Mouse (Mus musculus) neural tube, embryonic 11.5 days (tissue): ENCODE data around the gene Tubgcp4. TPM values are rescaled to one million over a fixed set of nuclear protein-coding genes. Genes with fewer than 3 reads are reported as not detected.

Experiments
- ATAC-seq: fragments of 200-750 bp; cut with Nextera tagmentation; 2 replicates; pipeline ENCODE4 v1.8.0; 2017; ENCODE audit warnings: moderate number of reproducible peaks, mild to moderate bottlenecking, moderate TSS enrichment, moderate library complexity; ENCODE audit not compliant: insufficient read depth, low FRiP score, low TSS enrichment
- DNase-seq: peaks from one replicate; pipeline ENCODE4 v3.0.0-alpha.2; 2015; ENCODE audit warnings: low spot score
- H3K27ac ChIP-seq: fragments of 300-500 bp; sonication (generic); 2 replicates; pipeline ENCODE4 v1.5.1; 2014; ENCODE audit warnings: low read depth, mild to moderate bottlenecking, low read length
- H3K27me3 ChIP-seq: fragments of 300-500 bp; sonication (generic); 2 replicates; pipeline ENCODE4 v1.6.1; 2014; ENCODE audit warnings: mild to moderate bottlenecking, low read length, mixed read lengths; ENCODE audit not compliant: control insufficient read depth, insufficient read depth
- H3K36me3 ChIP-seq: fragments of 300-500 bp; sonication (generic); 2 replicates; pipeline ENCODE4 v1.6.1; 2014; ENCODE audit warnings: mild to moderate bottlenecking, low read length, moderate library complexity, mixed read lengths; ENCODE audit not compliant: control insufficient read depth, insufficient read depth
- H3K4me1 ChIP-seq: fragments of 300-500 bp; sonication (generic); 2 replicates; pipeline ENCODE4 v1.6.1; 2014; ENCODE audit warnings: low read length, mixed read lengths; ENCODE audit not compliant: control insufficient read depth, insufficient read depth
- H3K4me2 ChIP-seq: fragments of 300-500 bp; sonication (generic); 2 replicates; pipeline ENCODE4 v1.6.1; 2014; ENCODE audit warnings: low read depth, mild to moderate bottlenecking, moderate library complexity
- H3K4me3 ChIP-seq: fragments of 300-500 bp; sonication (generic); 2 replicates; pipeline ENCODE4 v1.5.1; 2014; ENCODE audit warnings: low read depth, low read length
- H3K9ac ChIP-seq: fragments of 300-500 bp; sonication (generic); 2 replicates; pipeline ENCODE4 v1.6.1; 2014; ENCODE audit warnings: mild to moderate bottlenecking, low read length
- H3K9me3 ChIP-seq: fragments of 300-500 bp; sonication (generic); 2 replicates; pipeline ENCODE4 v1.6.1; 2016; ENCODE audit warnings: low read length; ENCODE audit not compliant: control insufficient read depth
- WGBS: fragments of 180-500 bp; shearing (Covaris S2); extraction: QIAGEN DNeasy Blood & Tissue Kit; methylation state at CpG from one replicate; pipeline ENCODE4 v1.1.7; 2014; 5-methylcytosine and 5-hydroxymethylcytosine counted together
- polyA plus RNA-seq: library from polyadenylated mRNA; unstranded; fragments of >200 nt; fragmentation: Nextera tagmentation; extraction: Ambion mirVana; gene quantifications from 2 replicates; pipeline ENCODE4 v1.2.1, GENCODE M21; 2014

Gene Tubgcp4
- polyA plus RNA-seq, 1 experiment from 2014 or later = 59.2 TPM

- H3K9ac ChIP-seq = no peak overlapping the region
- peaks cover 11% of the 10 kb centered on the region for H3K36me3 ChIP-seq
- H3K4me1 ChIP-seq = no peaks in the 10 kb centered on the region
- no peak overlapping the region for H3K4me3 ChIP-seq
- H3K9me3 ChIP-seq = no peaks in the 10 kb centered on the region
- WGBS = 88% methylated on average over 5 of the region's 5 CpGs
- no peak overlapping the region for H3K4me2 ChIP-seq
- DNase-seq = no peak
- ATAC-seq = no peak
- no peak overlapping the region for H3K27ac ChIP-seq
- H3K27me3 ChIP-seq = no peaks in the 10 kb centered on the region
Observed at GRCm38 (mm10) chr2:121183431-121183830, 13.0 kb downstream of the Tubgcp4 start.

- no peak for ATAC-seq
- Histone ChIP-seq H3K9ac (no peak overlapping the region), H3K4me1 (no peaks in the 10 kb centered on the region), H3K4me3 (no peak overlapping the region), H3K27ac (no peak overlapping the region), H3K4me2 (no peak overlapping the region), H3K36me3 (peaks cover 8% of the 10 kb centered on the region), H3K27me3 (no peaks in the 10 kb centered on the region), H3K9me3 (no peaks in the 10 kb centered on the region)
- DNase-seq = no peak
- 94% methylated on average over 7 of the region's 7 CpGs for WGBS
Observed at GRCm38 (mm10) chr2:121184142-121184541, 13.7 kb downstream of the Tubgcp4 start.

- Histone ChIP-seq H3K4me1 (no peaks in the 10 kb centered on the region), H3K9me3 (no peaks in the 10 kb centered on the region), H3K4me2 (no peak overlapping the region), H3K4me3 (no peak overlapping the region), H3K9ac (no peak overlapping the region), H3K27ac (no peak overlapping the region), H3K36me3 (peaks cover 17% of the 10 kb centered on the region), H3K27me3 (no peaks in the 10 kb centered on the region)
- 76% methylated on average over 1 of the region's 1 CpGs for WGBS
- no peak for ATAC-seq
- DNase-seq = no peak
Observed at GRCm38 (mm10) chr2:121188530-121188929, 18.1 kb downstream of the Tubgcp4 start.

- 96% methylated on average over 9 of the region's 9 CpGs for WGBS
Observed at GRCm38 (mm10) chr2:121195466-121195865, 25.0 kb downstream of the Tubgcp4 start.

GRCm38 (mm10) chr2:121204276-121204675 is 33.8 kb downstream of the Tubgcp4 start:
- WGBS = 95% methylated on average over 17 of the region's 17 CpGs
- peaks cover 32% of the 10 kb centered on the region for H3K36me3 ChIP-seq
- DNase-seq = no peak

More at GRCm38 (mm10) chr2:121195466-121195865, 25.0 kb downstream of the Tubgcp4 start:
- Histone ChIP-seq H3K9me3 (no peaks in the 10 kb centered on the region), H3K4me3 (no peak overlapping the region), H3K36me3 (peaks cover 28% of the 10 kb centered on the region), H3K27me3 (no peaks in the 10 kb centered on the region), H3K4me1 (no peaks in the 10 kb centered on the region), H3K9ac (no peak overlapping the region), H3K27ac (no peak overlapping the region), H3K4me2 (no peak overlapping the region)
- DNase-seq (no peak), ATAC-seq (no peak)

GRCm38 (mm10) chr2:121206541-121206940 is 36.1 kb downstream of the Tubgcp4 start:
- no peaks in the 10 kb centered on the region for H3K4me1 ChIP-seq
- no peak overlapping the region for H3K9ac ChIP-seq
- H3K36me3 ChIP-seq = peaks cover 35% of the 10 kb centered on the region
- H3K4me2 ChIP-seq = no peak overlapping the region
- ATAC-seq (no peak), DNase-seq (no peak)
- H3K9me3 ChIP-seq = no peaks in the 10 kb centered on the region
- no peak overlapping the region for H3K4me3 ChIP-seq
- H3K27me3 ChIP-seq = no peaks in the 10 kb centered on the region
- 91% methylated on average over 3 of the region's 3 CpGs for WGBS
- H3K27ac ChIP-seq = no peak overlapping the region

More at GRCm38 (mm10) chr2:121204276-121204675, 33.8 kb downstream of the Tubgcp4 start:
- Histone ChIP-seq H3K4me3 (no peak overlapping the region), H3K27ac (no peak overlapping the region), H3K27me3 (no peaks in the 10 kb centered on the region), H3K4me1 (no peaks in the 10 kb centered on the region), H3K9ac (no peak overlapping the region), H3K9me3 (no peaks in the 10 kb centered on the region), H3K4me2 (no peak overlapping the region)
- ATAC-seq = no peak

- Histone ChIP-seq H3K4me2 (no peak overlapping the region), H3K27ac (no peak overlapping the region), H3K27me3 (no peaks in the 10 kb centered on the region), H3K9me3 (no peaks in the 10 kb centered on the region), H3K4me3 (no peak overlapping the region), H3K36me3 (peaks cover 17% of the 10 kb centered on the region), H3K4me1 (no peaks in the 10 kb centered on the region), H3K9ac (no peak overlapping the region)
- DNase-seq = no peak
- 97% methylated on average over 3 of the region's 3 CpGs for WGBS
- ATAC-seq = no peak
Observed at GRCm38 (mm10) chr2:121214491-121214890, 44.0 kb downstream of the Tubgcp4 start.

GRCm38 (mm10) chr2:121219177-121219576 is 48.7 kb downstream of the Tubgcp4 start:
- no peak for ATAC-seq
- Histone ChIP-seq H3K36me3 (peaks cover 16% of the 10 kb centered on the region), H3K4me3 (no peak overlapping the region), H3K9me3 (no peaks in the 10 kb centered on the region), H3K27ac (no peak overlapping the region), H3K27me3 (no peaks in the 10 kb centered on the region), H3K4me2 (no peak overlapping the region), H3K4me1 (no peaks in the 10 kb centered on the region), H3K9ac (no peak overlapping the region)
- no peak for DNase-seq

GRCm38 (mm10) chr2:121219994-121220393 is 49.5 kb downstream of the Tubgcp4 start:
- no peak for ATAC-seq
- Histone ChIP-seq H3K4me3 (no peak overlapping the region), H3K9me3 (no peaks in the 10 kb centered on the region), H3K4me2 (no peak overlapping the region), H3K27me3 (no peaks in the 10 kb centered on the region), H3K27ac (no peak overlapping the region), H3K4me1 (no peaks in the 10 kb centered on the region), H3K9ac (no peak overlapping the region), H3K36me3 (peaks cover 11% of the 10 kb centered on the region)
- no peak for DNase-seq
